Mouse (Mus musculus): ENCODE results near the gene Aox4. TPM values are rescaled to one million over a fixed set of nuclear protein-coding genes. Genes with fewer than 3 reads are reported as not detected.

The Aox4 gene
- 0.10 and 0.27 TPM in 2 replicates for total RNA-seq (2017)

- ATAC-seq (replicated peaks; ENCODE audit: low read depth, poor library complexity, severe bottlenecking) = peak; percentile 92
Observed at GRCm38 (mm10) chr1:58210203-58210602, at the start of gene Aox4. Gene Aox4, plus strand, starts transcription at chr1:58210397.

GRCm38 (mm10) chr1:58169893-58170292, 40.3 kb upstream of the Aox4 start:
- no peak for ATAC-seq (replicated peaks; ENCODE audit: low read depth, poor library complexity, severe bottlenecking)

- ATAC-seq (replicated peaks; ENCODE audit: low read depth, poor library complexity, severe bottlenecking) = no peak
Observed at GRCm38 (mm10) chr1:58188514-58189175, 21.6 kb upstream of the Aox4 start.

- no peak for ATAC-seq (replicated peaks; ENCODE audit: low read depth, poor library complexity, severe bottlenecking)
Observed at GRCm38 (mm10) chr1:58194317-58194716, 15.9 kb upstream of the Aox4 start.

GRCm38 (mm10) chr1:58194988-58195387, 15.2 kb upstream of the Aox4 start:
- no peak for ATAC-seq (replicated peaks; ENCODE audit: low read depth, poor library complexity, severe bottlenecking)

- ATAC-seq (replicated peaks; ENCODE audit: low read depth, poor library complexity, severe bottlenecking) = peak; percentile 85
Observed at GRCm38 (mm10) chr1:58195541-58195940, 14.7 kb upstream of the Aox4 start.

- no peak for ATAC-seq (replicated peaks; ENCODE audit: low read depth, poor library complexity, severe bottlenecking)
Observed at GRCm38 (mm10) chr1:58197023-58197422, 13.2 kb upstream of the Aox4 start.

GRCm38 (mm10) chr1:58198386-58198785, 11.8 kb upstream of the Aox4 start:
- ATAC-seq (replicated peaks; ENCODE audit: low read depth, poor library complexity, severe bottlenecking) = no peak

GRCm38 (mm10) chr1:58212805-58213204, 2.6 kb downstream of the Aox4 start:
- no peak for ATAC-seq (replicated peaks; ENCODE audit: low read depth, poor library complexity, severe bottlenecking)

- ATAC-seq (replicated peaks; ENCODE audit: low read depth, poor library complexity, severe bottlenecking) = no peak
Observed at GRCm38 (mm10) chr1:58213838-58214237, 3.6 kb downstream of the Aox4 start.

GRCm38 (mm10) chr1:58215353-58215752, 5.2 kb downstream of the Aox4 start:
- ATAC-seq (replicated peaks; ENCODE audit: low read depth, poor library complexity, severe bottlenecking) = peak; percentile 71

- ATAC-seq (replicated peaks; ENCODE audit: low read depth, poor library complexity, severe bottlenecking) = no peak
Observed at GRCm38 (mm10) chr1:58215956-58216532, 5.8 kb downstream of the Aox4 start.

GRCm38 (mm10) chr1:58221070-58221469, 10.9 kb downstream of the Aox4 start:
- ATAC-seq (replicated peaks; ENCODE audit: low read depth, poor library complexity, severe bottlenecking) = no peak

- no peak for ATAC-seq (replicated peaks; ENCODE audit: low read depth, poor library complexity, severe bottlenecking)
Observed at GRCm38 (mm10) chr1:58221879-58222278, 11.7 kb downstream of the Aox4 start.

GRCm38 (mm10) chr1:58228086-58228485, 17.9 kb downstream of the Aox4 start:
- ATAC-seq (replicated peaks; ENCODE audit: low read depth, poor library complexity, severe bottlenecking) = no peak

GRCm38 (mm10) chr1:58228916-58229315, 18.7 kb downstream of the Aox4 start:
- no peak for ATAC-seq (replicated peaks; ENCODE audit: low read depth, poor library complexity, severe bottlenecking)

- no peak for ATAC-seq (replicated peaks; ENCODE audit: low read depth, poor library complexity, severe bottlenecking)
Observed at GRCm38 (mm10) chr1:58229774-58230173, 19.6 kb downstream of the Aox4 start.

GRCm38 (mm10) chr1:58230542-58230941, 20.3 kb downstream of the Aox4 start:
- ATAC-seq (replicated peaks; ENCODE audit: low read depth, poor library complexity, severe bottlenecking) = no peak

- ATAC-seq (replicated peaks; ENCODE audit: low read depth, poor library complexity, severe bottlenecking) = no peak
Observed at GRCm38 (mm10) chr1:58235405-58235804, 25.2 kb downstream of the Aox4 start.

GRCm38 (mm10) chr1:58237527-58238299, 27.5 kb downstream of the Aox4 start:
- no peak for ATAC-seq (replicated peaks; ENCODE audit: low read depth, poor library complexity, severe bottlenecking)

- ATAC-seq (replicated peaks; ENCODE audit: low read depth, poor library complexity, severe bottlenecking) = peak; percentile 32; the same call in 1 of the 2 replicates
Observed at GRCm38 (mm10) chr1:58238440-58238839, 28.2 kb downstream of the Aox4 start.
